Mouse (Mus musculus) ES-E14 (cell line): ENCODE results near the gene Ints6. TPM values are rescaled to one million over a fixed set of nuclear protein-coding genes. Genes with fewer than 3 reads are reported as not detected.

Experiments used
- DNase-seq: peaks from one replicate; pipeline ENCODE4 v3.0.0-alpha.2; 2013; ENCODE audit warnings: low read depth, low spot score
- H3K27ac ChIP-seq: 2 replicates; pipeline ENCODE4 v1.5.1; 2012; ENCODE audit warnings: low read depth, mild to moderate bottlenecking, low read length, moderate library complexity, mixed read lengths; ENCODE audit not compliant: poor library complexity, insufficient read depth, severe bottlenecking
- H3K36me3 ChIP-seq: 2 replicates; pipeline ENCODE4 v1.6.1; 2012; ENCODE audit warnings: mild to moderate bottlenecking, low read length, moderate library complexity, mixed read lengths; ENCODE audit not compliant: control insufficient read depth, poor library complexity, insufficient read depth, severe bottlenecking
- H3K4me1 ChIP-seq, 2 experiments: fragments of 150-350 bp in 1 of 2; sonication (generic) in 1 of 2; 2 replicates each; pipeline ENCODE4 v1.6.1; 2012; ENCODE audit warnings: low read length in 2 of 2, mild to moderate bottlenecking in 1 of 2, mixed read lengths in 1 of 2; ENCODE audit not compliant: control insufficient read depth in 2 of 2, insufficient read depth in 2 of 2, poor library complexity in 1 of 2
- H3K4me3 ChIP-seq, 2 experiments: fragments of 150-350 bp in 1 of 2; sonication (generic) in 1 of 2; 2 replicates each; pipeline ENCODE4 v1.5.1; 2012; ENCODE audit warnings: low read length in 2 of 2, low read depth in 1 of 2, mild to moderate bottlenecking in 1 of 2, mixed read lengths in 1 of 2; ENCODE audit not compliant: insufficient read depth in 1 of 2, poor library complexity in 1 of 2, severe bottlenecking in 1 of 2
- H3K9ac ChIP-seq: 2 replicates; pipeline ENCODE4 v1.6.1; 2012; ENCODE audit warnings: low read depth, mild to moderate bottlenecking, low read length, mixed read lengths; ENCODE audit not compliant: poor library complexity, insufficient read depth, severe bottlenecking
- H3K9me3 ChIP-seq: fragments of 150-350 bp; sonication (generic); 2 replicates; pipeline ENCODE4 v1.6.1; 2012; ENCODE audit warnings: low read depth, mild to moderate bottlenecking, low read length; ENCODE audit not compliant: control insufficient read depth, insufficient read depth
- CHD2 ChIP-seq: IDR thresholded peaks from 2 replicates; pipeline ENCODE4 v1.6.1; 2014; ENCODE audit warnings: mild to moderate bottlenecking, low read depth, low read length, inconsistent platforms
- HCFC1 ChIP-seq: IDR thresholded peaks from 2 replicates; pipeline ENCODE4 v1.6.1; 2012; ENCODE audit warnings: low read length, inconsistent platforms, borderline replicate concordance; ENCODE audit not compliant: insufficient read depth
- MAFK ChIP-seq: IDR thresholded peaks from 2 replicates; pipeline ENCODE4 v1.6.1; 2014; ENCODE audit warnings: mild to moderate bottlenecking, low read depth, low read length, inconsistent platforms; ENCODE audit not compliant: insufficient read depth
- ZC3H11A ChIP-seq: IDR thresholded peaks from 2 replicates; pipeline ENCODE4 v1.6.1; 2012; ENCODE audit warnings: low read depth, mild to moderate bottlenecking, inconsistent platforms, low read length, borderline replicate concordance
- ZNF384 ChIP-seq: IDR thresholded peaks from 2 replicates; pipeline ENCODE4 v1.6.1; 2012; ENCODE audit warnings: low read depth, low read length, inconsistent platforms
- in situ Hi-C, 2 experiments: fragments of 600-800 bp; cut with MboI; formaldehyde crosslinking; loops; one replicate each; pipeline ENCODE4 v1.15.1; 2025; ENCODE audit warnings: low sequenced_read_pairs in 2 of 2, inconsistent platforms in 1 of 2; ENCODE audit not compliant: unreplicated experiment in 2 of 2
- total RNA-seq: library from RNA; depleted of rRNA; stranded (reverse); fragments of 300-350 nt; gene quantifications from 2 replicates; pipeline ENCODE4 v1.2.3, GENCODE M21; 2012

Gene Ints6
- total RNA-seq, 1 experiment: 38.4 TPM

GRCm38 (mm10) chr14:62721625-62722024 lies 39.3 kb downstream of the Ints6 start:
- TF ChIP-seq HCFC1 (no peak), MAFK (no peak), ZC3H11A (no peak), ZNF384 (no peak), CHD2 (no peak)
- H3K9ac ChIP-seq: no peak overlapping the region
- no peaks in the 10 kb centered on the region for H3K9me3 ChIP-seq
- in situ Hi-C loops: no loop called here
- no peak for DNase-seq
- H3K4me1 ChIP-seq: no peaks in the 10 kb centered on the region
- H3K36me3 ChIP-seq: peaks cover under 1% of the 10 kb centered on the region; the same call in 1 of the 2 replicates
- no peak overlapping the region for H3K4me3 ChIP-seq
- no peak overlapping the region for H3K27ac ChIP-seq

- Histone ChIP-seq H3K36me3 (peaks cover 5% of the 10 kb centered on the region; the same call in 1 of the 2 replicates), H3K27ac (no peak overlapping the region), H3K9ac (no peak overlapping the region), H3K4me3 (no peak overlapping the region), H3K9me3 (no peaks in the 10 kb centered on the region), H3K4me1 (no peaks in the 10 kb centered on the region)
- in situ Hi-C loops: no loop called here
- DNase-seq: no peak
- no peak for TF ChIP-seq CHD2
Measured at GRCm38 (mm10) chr14:62718161-62718560, 42.8 kb downstream of the Ints6 start.

GRCm38 (mm10) chr14:62673646-62674045 lies 87.3 kb downstream of the Ints6 start:
- TF ChIP-seq MAFK (no peak), ZC3H11A (no peak), CHD2 (no peak), ZNF384 (no peak), HCFC1 (no peak)
- no peaks in the 10 kb centered on the region; the same call in 1 of the 2 replicates for H3K36me3 ChIP-seq
- H3K9ac ChIP-seq: no peak overlapping the region
- in situ Hi-C loops: no loop called here
- no peaks in the 10 kb centered on the region for H3K9me3 ChIP-seq
- H3K4me3 ChIP-seq: no peak overlapping the region
- no peak overlapping the region for H3K27ac ChIP-seq
- H3K4me1 ChIP-seq: no peaks in the 10 kb centered on the region
- no peak for DNase-seq

DNA sequence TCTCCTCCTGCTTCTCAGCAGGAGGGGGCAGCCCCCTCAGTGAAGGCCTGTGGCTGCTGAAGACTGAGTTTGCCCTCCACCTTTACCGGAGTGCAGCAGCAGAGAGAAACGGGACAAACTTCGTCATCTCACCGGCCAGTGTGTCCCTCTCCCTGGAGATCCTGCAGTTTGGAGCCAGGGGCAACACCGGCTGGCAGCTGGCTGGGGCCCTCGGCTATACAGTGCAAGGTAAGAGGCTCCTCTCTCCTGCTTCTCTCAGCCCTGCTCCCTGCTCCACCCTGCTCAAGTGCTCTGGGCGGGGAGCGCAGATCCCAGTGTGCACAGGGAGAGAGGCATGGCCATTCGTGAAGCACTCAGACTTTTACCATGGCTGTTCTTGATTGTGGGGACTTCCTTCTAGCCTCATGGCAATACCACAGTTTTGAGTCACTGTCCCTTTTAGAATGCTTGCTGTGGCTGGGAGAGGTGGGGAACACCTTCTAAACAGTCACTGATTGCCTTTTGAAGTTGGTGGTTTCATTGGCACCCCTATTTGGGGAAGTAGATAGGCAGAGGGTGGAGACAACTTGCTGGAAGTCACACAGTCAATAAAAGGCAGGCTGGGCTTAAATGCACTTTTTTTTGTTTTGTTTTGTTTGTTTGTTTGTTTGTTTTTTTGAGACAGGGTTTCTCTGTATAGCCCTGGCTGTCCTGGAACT lies 95.8 kb downstream of the Ints6 start:
- Histone ChIP-seq H3K4me3 (peak overlapping the region in 1 of 2 experiments; percentile 50; a peak in 2 of 4 replicates), H3K9me3 (no peaks in the 10 kb centered on the region), H3K9ac (no peak overlapping the region; the same call in 1 of the 2 replicates), H3K27ac (no peak overlapping the region), H3K4me1 (peaks cover 0 to 3% of the 10 kb centered on the region in 2 experiments; a peak in 1 of 4 replicates), H3K36me3 (no peaks in the 10 kb centered on the region)
- in situ Hi-C loops: no loop called here
- no peak for DNase-seq
- TF ChIP-seq CHD2 (no peak), ZNF384 (no peak), ZC3H11A (no peak), HCFC1 (no peak), MAFK (no peak)

- no peak for DNase-seq
- Histone ChIP-seq H3K4me3 (no peak within 1 kb of the TSS), H3K9ac (no peak within 1 kb of the TSS), H3K27ac (no peak within 1 kb of the TSS), H3K36me3 (no peaks in the 10 kb centered on the region), H3K9me3 (no peaks in the 10 kb centered on the region), H3K4me1 (peaks cover 0 to 3% of the 10 kb centered on the region in 2 experiments; a peak in 1 of 4 replicates)
- in situ Hi-C loops: no loop called here
- TF ChIP-seq HCFC1: no peak
- TF ChIP-seq ZNF384: no peak
- TF ChIP-seq ZC3H11A: no peak
Measured at GRCm38 (mm10) chr14:62663367-62663766, 97.6 kb downstream of the Ints6 start, which contains the start of gene Serpine3. Serpine3 (plus strand) TSS chr14:62663667.
